Mouse (Mus musculus) embryonic fibroblast, embryonic 13.5 days (primary cell): ENCODE data around the gene Hpse.

Experiments used
- CTCF ChIP-seq: IDR thresholded peaks from 2 replicates; pipeline ENCODE4 v1.5.1; 2011; ENCODE audit warnings: mild to moderate bottlenecking, control low read depth, low read length, moderate library complexity, borderline replicate concordance; ENCODE audit not compliant: insufficient read depth
- POLR2A ChIP-seq: IDR thresholded peaks from 2 replicates; pipeline ENCODE4 v1.6.1; 2011; ENCODE audit warnings: low read depth, mild to moderate bottlenecking, control low read depth, low read length, moderate library complexity

GRCm38 (mm10) chr5:100672403-100672802, 47.1 kb downstream of the Hpse start:
- TF ChIP-seq CTCF (no peak), POLR2A (no peak)
